Mouse (Mus musculus) intestine, embryonic 14.5 days (tissue): ENCODE results near the gene Prpf8. TPM values are rescaled to one million over a fixed set of nuclear protein-coding genes. Genes with fewer than 3 reads are reported as not detected.

Experiments
- ATAC-seq: fragments of 200-750 bp; cut with Nextera tagmentation; replicated peaks from 2 replicates; pipeline ENCODE4 v1.8.0; 2017; ENCODE audit warnings: low read depth, moderate number of reproducible peaks, moderate TSS enrichment, moderate library complexity; ENCODE audit not compliant: low FRiP score, low TSS enrichment
- DNase-seq: peaks from one replicate; pipeline ENCODE4 v3.0.0-alpha.2; 2018; ENCODE audit warnings: low spot score
- H3K27ac ChIP-seq: fragments of 300-500 bp; sonication (generic); 2 replicates; pipeline ENCODE4 v1.5.1; 2014; ENCODE audit warnings: low read depth, mild to moderate bottlenecking, control low read depth
- H3K27me3 ChIP-seq: fragments of 300-500 bp; sonication (generic); replicated peaks from 2 replicates; pipeline ENCODE4 v1.6.1; 2014; ENCODE audit warnings: low read length, control low read depth; ENCODE audit not compliant: control insufficient read depth, insufficient read depth
- H3K36me3 ChIP-seq: fragments of 300-500 bp; sonication (generic); 2 replicates; pipeline ENCODE4 v1.6.1; 2014; ENCODE audit warnings: low read length, control low read depth; ENCODE audit not compliant: control insufficient read depth, insufficient read depth
- H3K4me1 ChIP-seq: fragments of 300-500 bp; sonication (generic); replicated peaks from 2 replicates; pipeline ENCODE4 v1.6.1; 2014; ENCODE audit warnings: low read length, control low read depth, mixed read lengths; ENCODE audit not compliant: control insufficient read depth, insufficient read depth
- H3K4me2 ChIP-seq: fragments of 300-500 bp; sonication (generic); 2 replicates; pipeline ENCODE4 v1.6.1; 2014; ENCODE audit warnings: low read length
- H3K4me3 ChIP-seq: fragments of 300-500 bp; sonication (generic); 2 replicates; pipeline ENCODE4 v1.5.1; 2014; ENCODE audit warnings: low read depth, low read length, control low read depth, mixed read lengths
- H3K9ac ChIP-seq: fragments of 300-500 bp; sonication (generic); 2 replicates; pipeline ENCODE4 v1.6.1; 2014; ENCODE audit warnings: mild to moderate bottlenecking, low read length
- H3K9me3 ChIP-seq: fragments of 300-500 bp; sonication (generic); 2 replicates; pipeline ENCODE4 v1.6.1; 2016; ENCODE audit warnings: low read length, control low read depth; ENCODE audit not compliant: control insufficient read depth
- WGBS: fragments of 180-500 bp; shearing (Covaris S2); extraction: QIAGEN DNeasy Blood & Tissue Kit; methylation state at CpG from one replicate; pipeline ENCODE4 v1.1.7; 2014; 5-methylcytosine and 5-hydroxymethylcytosine counted together
- polyA plus RNA-seq: library from polyadenylated mRNA; unstranded; fragments of >200 nt; fragmentation: Nextera tagmentation; extraction: Ambion mirVana; gene quantifications from 2 replicates; pipeline ENCODE4 v1.2.1, GENCODE M21; 2014

The Prpf8 gene
- polyA plus RNA-seq, 1 experiment from 2014 or later: 86.9 TPM

DNA sequence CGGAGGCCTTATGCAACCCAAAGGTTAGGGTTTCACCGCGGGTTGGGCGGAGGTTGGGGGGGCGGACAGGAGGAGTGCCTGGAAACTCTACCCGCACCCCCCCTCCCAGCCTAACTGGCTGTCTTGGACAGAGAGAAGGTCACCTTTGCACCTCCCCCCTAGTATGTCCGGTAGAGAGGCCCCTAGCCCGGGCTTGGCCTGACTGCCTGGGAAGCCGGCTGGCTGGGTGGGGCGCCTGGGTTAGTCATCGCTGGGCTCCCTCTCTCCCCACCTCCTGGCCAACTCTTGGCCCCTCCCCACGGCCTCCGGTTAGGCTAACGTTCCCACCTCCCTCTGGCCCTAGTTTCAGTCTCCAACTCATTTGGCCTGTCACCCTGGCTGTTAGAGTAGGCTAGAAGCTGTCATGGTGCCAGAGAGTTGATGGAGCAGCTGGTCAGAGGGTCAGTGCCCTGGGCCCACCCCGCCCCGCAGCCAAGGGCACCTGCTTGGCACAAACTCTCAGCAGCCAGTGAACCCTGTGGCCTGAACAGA lies 24.3 kb upstream of the Prpf8 start:
- ATAC-seq (peak; percentile 16; the same call in 1 of the 2 replicates), DNase-seq (peak; percentile 74)
- Histone ChIP-seq H3K9ac (peak overlapping the region; percentile 51), H3K4me2 (peak overlapping the region; percentile 99), H3K9me3 (0 out of 2 replicates have a peak, but pooled peaks cover 3% of the 10 kb centered on the region), H3K4me3 (peak overlapping the region; percentile 75), H3K4me1 (peaks cover 28% of the 10 kb centered on the region), H3K27me3 (no peaks in the 10 kb centered on the region), H3K36me3 (0 out of 2 replicates have a peak, but pooled peaks cover 5% of the 10 kb centered on the region), H3K27ac (peak overlapping the region; percentile 24; the same call in 1 of the 2 replicates)
- 7% methylated on average over 16 of the region's 16 CpGs for WGBS

DNA sequence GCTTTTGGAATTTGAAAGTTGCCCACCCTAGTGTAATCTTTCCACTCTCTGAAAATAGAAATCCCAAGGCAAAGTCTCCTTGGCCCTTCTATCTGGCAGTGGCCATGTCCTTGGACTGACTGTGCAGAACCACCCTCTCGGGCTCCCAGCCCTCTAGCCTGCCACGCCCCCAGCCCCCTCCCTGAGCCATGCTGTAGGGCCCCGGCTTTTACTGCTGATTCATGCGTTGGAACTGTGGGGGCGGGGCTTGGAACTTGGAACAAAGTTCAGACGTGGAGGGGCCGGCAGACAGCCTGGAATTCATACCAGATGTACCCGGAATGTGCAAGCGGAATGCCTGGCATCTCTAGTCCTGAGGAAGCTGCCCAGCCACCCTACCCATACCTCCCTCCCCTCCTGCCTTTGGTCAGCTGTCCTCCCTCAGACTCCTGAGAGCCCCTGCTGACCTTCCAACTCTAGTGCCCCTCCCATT lies 23.7 kb upstream of the Prpf8 start:
- peak overlapping the region; percentile 99 for H3K4me2 ChIP-seq
- H3K36me3 ChIP-seq: 0 out of 2 replicates have a peak, but pooled peaks cover 5% of the 10 kb centered on the region
- 3% methylated on average over 9 of the region's 9 CpGs for WGBS
- H3K4me1 ChIP-seq: peaks cover 33% of the 10 kb centered on the region
- no peaks in the 10 kb centered on the region for H3K27me3 ChIP-seq
- no peak overlapping the region for H3K27ac ChIP-seq
- H3K4me3 ChIP-seq: peak overlapping the region; percentile 75; the same call in 1 of the 2 replicates
- ATAC-seq (peak; percentile 61), DNase-seq (peak; percentile 91)
- H3K9ac ChIP-seq: no peak overlapping the region
- 0 out of 2 replicates have a peak, but pooled peaks cover 3% of the 10 kb centered on the region for H3K9me3 ChIP-seq

DNA sequence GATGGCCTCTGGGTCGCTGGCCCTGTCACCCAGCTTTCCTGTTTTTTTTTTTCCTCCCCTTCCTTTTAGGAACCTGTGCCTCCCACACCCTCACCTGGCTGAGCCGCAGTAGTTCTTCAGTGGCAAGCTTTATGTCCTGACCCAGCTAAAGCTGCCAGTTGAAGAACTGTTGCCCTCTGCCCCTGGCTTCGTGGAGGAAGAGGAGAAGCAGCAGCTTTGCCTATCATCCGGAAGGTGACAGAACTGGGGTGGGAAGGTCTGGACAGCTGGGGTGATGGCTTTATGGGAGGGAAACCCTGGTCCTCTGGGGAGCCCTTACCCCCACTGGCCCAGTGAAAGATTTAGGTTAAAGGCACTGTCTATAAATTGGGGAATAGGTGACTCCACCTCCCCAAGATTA lies 23.0 kb upstream of the Prpf8 start:
- H3K9me3 ChIP-seq: 0 out of 2 replicates have a peak, but pooled peaks cover 3% of the 10 kb centered on the region
- H3K27ac ChIP-seq: no peak overlapping the region; the same call in 1 of the 2 replicates
- H3K4me3 ChIP-seq: no peak overlapping the region
- H3K27me3 ChIP-seq: no peaks in the 10 kb centered on the region
- H3K4me1 ChIP-seq: peaks cover 33% of the 10 kb centered on the region
- H3K4me2 ChIP-seq: 0 out of 2 replicates have a peak overlapping the region, but pooled peaks have one; percentile 99
- WGBS: 53% methylated on average over 4 of the region's 4 CpGs
- ATAC-seq: no peak
- H3K9ac ChIP-seq: no peak overlapping the region
- 0 out of 2 replicates have a peak, but pooled peaks cover 5% of the 10 kb centered on the region for H3K36me3 ChIP-seq
- no peak for DNase-seq

DNA sequence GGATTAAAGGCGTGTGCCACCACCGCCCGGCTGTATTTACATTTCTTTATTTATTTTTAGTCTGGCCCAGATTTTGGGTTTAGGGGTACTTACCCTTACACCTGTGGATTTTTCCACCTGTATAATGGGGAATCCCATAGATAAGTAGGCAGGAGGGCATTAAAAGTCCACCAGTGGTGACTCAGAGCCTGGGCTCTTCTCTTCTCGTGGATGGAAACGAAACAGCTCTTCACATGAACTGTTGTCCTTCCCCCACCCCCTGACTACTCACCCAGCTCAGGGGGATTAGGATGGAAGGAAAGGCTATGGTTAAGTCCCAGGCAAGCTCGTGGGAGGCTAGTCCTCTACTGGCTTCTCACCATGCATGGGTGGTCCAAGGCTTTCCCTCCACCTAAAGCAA lies 22.2 kb upstream of the Prpf8 start:
- WGBS: 86% methylated on average over 6 of the region's 6 CpGs
- 0 out of 2 replicates have a peak, but pooled peaks cover 5% of the 10 kb centered on the region for H3K36me3 ChIP-seq
- no peak for ATAC-seq

DNA sequence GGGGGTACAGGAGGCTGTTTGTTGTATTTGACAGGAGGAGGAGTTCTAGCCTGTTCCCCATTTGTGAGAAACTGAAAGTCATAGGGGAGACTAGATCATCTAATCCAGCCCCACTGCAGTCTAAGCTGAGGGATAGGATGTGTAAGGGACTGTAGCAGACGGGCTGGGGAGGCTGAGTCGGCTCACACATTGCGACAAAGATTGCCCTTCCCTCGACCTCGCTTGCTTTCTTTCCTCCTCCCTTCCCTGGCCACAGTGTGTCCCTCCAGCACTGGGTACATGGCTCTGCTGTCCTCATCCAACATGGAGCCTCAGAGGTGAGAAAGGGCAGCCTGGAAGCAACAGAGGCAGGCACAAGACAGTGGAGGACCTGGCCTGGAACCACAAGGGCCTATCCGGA lies 21.6 kb upstream of the Prpf8 start:
- DNase-seq: no peak
- no peak for ATAC-seq
- 0 out of 2 replicates have a peak, but pooled peaks cover 5% of the 10 kb centered on the region for H3K36me3 ChIP-seq
- 0 out of 2 replicates have a peak, but pooled peaks cover 3% of the 10 kb centered on the region for H3K9me3 ChIP-seq
- 86% methylated on average over 6 of the region's 6 CpGs for WGBS
- no peak overlapping the region for H3K4me3 ChIP-seq
- H3K27me3 ChIP-seq: no peaks in the 10 kb centered on the region
- no peak overlapping the region for H3K4me2 ChIP-seq
- H3K9ac ChIP-seq: no peak overlapping the region
- peaks cover 29% of the 10 kb centered on the region for H3K4me1 ChIP-seq
- H3K27ac ChIP-seq: no peak overlapping the region

More for the DNA sequence above, 22.2 kb upstream of the Prpf8 start:
- H3K4me2 ChIP-seq: no peak overlapping the region
- H3K27ac ChIP-seq: no peak overlapping the region
- H3K4me3 ChIP-seq: no peak overlapping the region
- no peak for DNase-seq
- no peak overlapping the region for H3K9ac ChIP-seq
- H3K9me3 ChIP-seq: 0 out of 2 replicates have a peak, but pooled peaks cover 3% of the 10 kb centered on the region
- H3K27me3 ChIP-seq: no peaks in the 10 kb centered on the region
- peaks cover 35% of the 10 kb centered on the region for H3K4me1 ChIP-seq

DNA sequence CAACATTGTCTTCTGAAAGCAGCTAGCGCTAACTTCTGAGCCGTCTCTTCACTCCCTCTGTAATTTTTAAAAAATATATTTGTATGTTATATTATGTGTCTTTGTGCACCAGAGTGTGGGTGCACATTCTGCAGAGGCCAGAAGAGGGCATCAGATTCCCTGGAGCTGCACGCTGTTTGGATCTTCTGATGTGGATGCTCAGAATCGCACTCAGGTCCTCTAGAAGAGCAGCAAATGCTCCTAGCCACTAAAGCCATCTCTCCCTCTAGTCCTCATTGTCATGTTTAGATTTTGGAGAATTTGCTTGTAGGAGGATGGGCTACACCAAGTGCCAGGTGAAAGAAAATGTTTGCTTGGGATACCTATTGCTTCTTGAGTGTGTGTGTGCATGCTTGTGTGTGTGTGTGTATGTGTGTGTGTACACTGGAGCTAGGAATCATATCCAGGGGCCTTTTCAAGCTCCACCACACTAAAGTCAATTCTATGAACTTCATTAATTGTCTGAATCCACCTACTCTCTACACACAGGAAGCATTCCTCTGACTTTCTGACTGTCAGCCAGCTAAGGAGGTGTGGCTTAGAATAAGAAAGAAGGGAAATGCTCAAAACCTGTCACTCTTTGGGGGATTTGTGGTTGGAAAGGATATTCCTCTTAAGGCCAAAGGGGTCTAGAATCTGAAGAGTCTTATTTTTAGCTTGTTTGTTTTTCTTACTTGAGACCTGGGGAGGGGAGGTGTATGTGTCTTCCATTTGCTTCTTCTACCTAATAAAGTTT lies 19.7 kb upstream of the Prpf8 start:
- DNase-seq (no peak), ATAC-seq (no peak)
- Histone ChIP-seq H3K4me3 (no peak overlapping the region), H3K27ac (no peak overlapping the region), H3K9me3 (0 out of 2 replicates have a peak, but pooled peaks cover 3% of the 10 kb centered on the region), H3K27me3 (no peaks in the 10 kb centered on the region), H3K9ac (no peak overlapping the region), H3K4me1 (peaks cover 26% of the 10 kb centered on the region), H3K36me3 (0 out of 2 replicates have a peak, but pooled peaks cover 5% of the 10 kb centered on the region), H3K4me2 (peak overlapping the region; percentile 88)
- WGBS: 97% methylated on average over 4 of the region's 4 CpGs

DNA sequence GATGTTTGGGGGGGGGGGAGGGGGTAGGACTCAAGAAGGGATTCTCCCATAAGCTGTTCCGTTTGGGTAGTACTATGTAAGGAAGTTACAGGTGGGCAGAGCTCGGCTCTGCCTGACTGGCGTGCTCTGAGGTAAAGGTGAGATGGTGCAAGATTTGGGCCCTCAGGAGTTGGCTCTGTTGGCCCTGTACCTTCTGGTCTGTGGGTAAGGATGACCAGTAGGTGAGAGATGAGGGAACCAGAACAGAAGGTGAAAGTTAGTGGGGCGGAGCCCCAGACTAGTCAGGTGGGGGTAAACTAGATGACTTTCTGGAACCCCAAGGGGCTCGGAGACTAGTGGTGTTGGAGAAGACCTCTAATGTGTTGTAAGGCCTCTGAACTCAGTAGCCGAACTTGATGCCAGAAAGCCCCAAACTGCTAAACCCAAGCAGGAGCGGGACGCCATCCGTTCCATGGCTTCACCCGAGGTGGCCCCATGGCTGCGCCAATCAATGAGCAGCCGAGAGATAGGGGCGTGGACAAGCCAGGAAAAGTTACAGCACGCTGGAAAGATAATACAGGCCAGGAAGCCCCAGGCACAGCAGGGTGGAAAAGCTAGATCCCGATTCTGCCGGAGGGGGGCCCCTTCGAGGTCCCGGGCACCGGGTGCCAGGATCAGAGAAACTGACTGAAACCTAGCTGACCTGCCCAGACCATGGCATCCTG lies 19.0 kb upstream of the Prpf8 start:
- ATAC-seq (peak; percentile 81), DNase-seq (peak; percentile 81)
- Histone ChIP-seq H3K27me3 (no peaks in the 10 kb centered on the region), H3K4me3 (peak overlapping the region; percentile 53), H3K36me3 (0 out of 2 replicates have a peak, but pooled peaks cover 5% of the 10 kb centered on the region), H3K4me1 (peaks cover 19% of the 10 kb centered on the region), H3K9me3 (0 out of 2 replicates have a peak, but pooled peaks cover 3% of the 10 kb centered on the region), H3K9ac (peak overlapping the region; percentile 67), H3K27ac (peak overlapping the region; percentile 38; the same call in 1 of the 2 replicates), H3K4me2 (peak overlapping the region; percentile 88)
- 14% methylated on average over 19 of the region's 19 CpGs for WGBS

DNA sequence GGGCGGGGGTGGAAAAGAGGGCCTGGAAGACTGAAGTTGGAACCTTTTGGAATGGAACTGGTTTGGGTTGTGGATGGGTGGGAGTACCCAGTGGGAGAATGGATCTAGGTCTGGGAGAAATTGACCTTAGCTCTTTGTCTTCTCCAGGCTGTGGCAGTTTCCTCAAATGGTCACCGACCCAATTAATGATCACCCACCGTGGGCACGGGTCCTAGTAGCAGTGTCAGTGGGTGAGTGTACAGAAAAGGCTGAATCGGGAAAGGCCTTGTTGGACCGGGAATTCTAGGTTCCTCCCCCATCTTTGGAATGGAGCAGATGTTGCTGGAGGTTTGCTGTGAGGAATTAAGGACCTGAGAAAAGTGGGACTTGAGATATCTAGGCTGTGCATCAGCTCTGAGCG lies 18.2 kb upstream of the Prpf8 start:
- H3K9me3 ChIP-seq: 0 out of 2 replicates have a peak, but pooled peaks cover 3% of the 10 kb centered on the region
- ATAC-seq (peak; percentile 26; the same call in 1 of the 2 replicates), DNase-seq (no peak)
- H3K4me1 ChIP-seq: peaks cover 12% of the 10 kb centered on the region; the same call in 1 of the 2 replicates
- no peak overlapping the region for H3K27ac ChIP-seq
- peak overlapping the region; percentile 67 for H3K9ac ChIP-seq
- peak overlapping the region; percentile 53 for H3K4me3 ChIP-seq
- H3K4me2 ChIP-seq: peak overlapping the region; percentile 88
- 0 out of 2 replicates have a peak, but pooled peaks cover 5% of the 10 kb centered on the region for H3K36me3 ChIP-seq
- H3K27me3 ChIP-seq: no peaks in the 10 kb centered on the region
- WGBS: 64% methylated on average over 7 of the region's 7 CpGs
